Mouse (Mus musculus) ES-Bruce4 (cell line): Measurements from ENCODE around the gene Prkd2. TPM values are rescaled to one million over a fixed set of nuclear protein-coding genes. Genes with fewer than 3 reads are reported as not detected.

Experiments
- H3K27ac ChIP-seq: 2 replicates; pipeline ENCODE4 v1.5.1; 2012; ENCODE audit warnings: low read length, inconsistent platforms; ENCODE audit not compliant: insufficient read depth
- H3K27me3 ChIP-seq: 2 replicates; pipeline ENCODE4 v1.6.1; 2012; ENCODE audit warnings: mild to moderate bottlenecking, low read length, inconsistent platforms; ENCODE audit not compliant: control insufficient read depth, poor library complexity, insufficient read depth, severe bottlenecking
- H3K36me3 ChIP-seq: 2 replicates; pipeline ENCODE4 v1.6.1; 2012; ENCODE audit warnings: inconsistent platforms, mild to moderate bottlenecking, low read length, moderate library complexity; ENCODE audit not compliant: control insufficient read depth, poor library complexity, insufficient read depth, severe bottlenecking
- H3K4me1 ChIP-seq: one replicate; pipeline ENCODE4 v1.8.1; 2011; ENCODE audit warnings: low read length; ENCODE audit not compliant: control insufficient read depth, insufficient read depth
- H3K4me3 ChIP-seq: 2 replicates; pipeline ENCODE4 v1.5.1; 2011; ENCODE audit warnings: low read depth, mild to moderate bottlenecking, low read length
- H3K9ac ChIP-seq: 2 replicates; pipeline ENCODE4 v1.6.1; 2012; ENCODE audit warnings: low read depth, mild to moderate bottlenecking, inconsistent platforms; ENCODE audit not compliant: poor library complexity, severe bottlenecking
- H3K9me3 ChIP-seq: replicated peaks from 2 replicates; pipeline ENCODE4 v1.6.1; 2012; ENCODE audit warnings: mild to moderate bottlenecking, low read length, inconsistent platforms; ENCODE audit not compliant: control insufficient read depth, poor library complexity, insufficient read depth, severe bottlenecking
- CTCF ChIP-seq: IDR thresholded peaks from one replicate; pipeline ENCODE4 v1.8.1; 2011; ENCODE audit warnings: low read depth, low read length
- EP300 ChIP-seq: IDR thresholded peaks from 2 replicates; pipeline ENCODE4 v1.6.1; 2011; ENCODE audit warnings: low read depth, low read length; ENCODE audit not compliant: insufficient read depth
- POLR2A ChIP-seq: IDR thresholded peaks from one replicate; pipeline ENCODE4 v1.8.1; 2011; ENCODE audit warnings: low read length; ENCODE audit not compliant: insufficient read depth
- polyA plus RNA-seq: library from polyadenylated mRNA; stranded (reverse); fragments of >200 nt; gene quantifications from 2 replicates; pipeline ENCODE4 v1.2.4, GENCODE M21; 2011; ENCODE audit warnings: low read depth; ENCODE audit not compliant: missing spikeins, insufficient read depth, insufficient read length

The Prkd2 gene
- polyA plus RNA-seq, 1 experiment, result 18.5 TPM

GRCm38 (mm10) chr7:16821669-16822101 lies 21.0 kb upstream of the Prkd2 start:
- Histone ChIP-seq H3K9ac (no peak overlapping the region), H3K4me3 (no peak overlapping the region), H3K27ac (no peak overlapping the region), H3K36me3 (no peaks in the 10 kb centered on the region), H3K4me1 (no peaks in the 10 kb centered on the region), H3K27me3 (no peaks in the 10 kb centered on the region), H3K9me3 (no peaks in the 10 kb centered on the region)
- no peak for TF ChIP-seq CTCF
- no peak for TF ChIP-seq EP300

GRCm38 (mm10) chr7:16823734-16824133 lies 19.0 kb upstream of the Prkd2 start:
- H3K9ac ChIP-seq, result no peak overlapping the region
- H3K4me3 ChIP-seq, result no peak overlapping the region
- H3K36me3 ChIP-seq, result no peaks in the 10 kb centered on the region
- H3K27me3 ChIP-seq, result no peaks in the 10 kb centered on the region
- H3K27ac ChIP-seq, result no peak overlapping the region
- H3K9me3 ChIP-seq, result no peaks in the 10 kb centered on the region
- no peaks in the 10 kb centered on the region for H3K4me1 ChIP-seq
- no peak for TF ChIP-seq CTCF

GRCm38 (mm10) chr7:16825785-16826184 lies 16.9 kb upstream of the Prkd2 start:
- peaks cover 4% of the 10 kb centered on the region for H3K36me3 ChIP-seq
- TF ChIP-seq CTCF (peak; percentile 1), POLR2A (no peak)
- no peaks in the 10 kb centered on the region for H3K9me3 ChIP-seq

GRCm38 (mm10) chr7:16826571-16826970 lies 16.1 kb upstream of the Prkd2 start:
- Histone ChIP-seq H3K4me3 (no peak overlapping the region), H3K36me3 (peaks cover 8% of the 10 kb centered on the region), H3K9ac (no peak overlapping the region), H3K4me1 (no peaks in the 10 kb centered on the region), H3K9me3 (no peaks in the 10 kb centered on the region), H3K27me3 (no peaks in the 10 kb centered on the region), H3K27ac (no peak overlapping the region)
- TF ChIP-seq POLR2A, result no peak
- no peak for TF ChIP-seq EP300
- no peak for TF ChIP-seq CTCF

More at GRCm38 (mm10) chr7:16825785-16826184, 16.9 kb upstream of the Prkd2 start:
- Histone ChIP-seq H3K4me3 (no peak overlapping the region), H3K27me3 (no peaks in the 10 kb centered on the region), H3K9ac (no peak overlapping the region), H3K4me1 (no peaks in the 10 kb centered on the region), H3K27ac (no peak overlapping the region)

GRCm38 (mm10) chr7:16827274-16827673 lies 15.4 kb upstream of the Prkd2 start:
- H3K9ac ChIP-seq, result no peak overlapping the region
- H3K4me1 ChIP-seq, result no peaks in the 10 kb centered on the region
- TF ChIP-seq EP300, result no peak
- TF ChIP-seq CTCF, result no peak
- TF ChIP-seq POLR2A, result no peak
- H3K4me3 ChIP-seq, result no peak overlapping the region
- no peaks in the 10 kb centered on the region for H3K9me3 ChIP-seq
- no peak overlapping the region for H3K27ac ChIP-seq
- peaks cover 8% of the 10 kb centered on the region for H3K36me3 ChIP-seq
- no peaks in the 10 kb centered on the region for H3K27me3 ChIP-seq

- Histone ChIP-seq H3K9me3 (no peaks in the 10 kb centered on the region), H3K36me3 (peaks cover 14% of the 10 kb centered on the region), H3K4me1 (no peaks in the 10 kb centered on the region), H3K4me3 (no peak overlapping the region), H3K27me3 (no peaks in the 10 kb centered on the region), H3K9ac (no peak overlapping the region), H3K27ac (no peak overlapping the region)
- TF ChIP-seq EP300, result no peak
- no peak for TF ChIP-seq CTCF
- TF ChIP-seq POLR2A, result no peak
Observed at GRCm38 (mm10) chr7:16830449-16830848, 12.3 kb upstream of the Prkd2 start.
